11 mouse cellular contexts compared by ENCODE assay signal in the genomic region with DNA sequence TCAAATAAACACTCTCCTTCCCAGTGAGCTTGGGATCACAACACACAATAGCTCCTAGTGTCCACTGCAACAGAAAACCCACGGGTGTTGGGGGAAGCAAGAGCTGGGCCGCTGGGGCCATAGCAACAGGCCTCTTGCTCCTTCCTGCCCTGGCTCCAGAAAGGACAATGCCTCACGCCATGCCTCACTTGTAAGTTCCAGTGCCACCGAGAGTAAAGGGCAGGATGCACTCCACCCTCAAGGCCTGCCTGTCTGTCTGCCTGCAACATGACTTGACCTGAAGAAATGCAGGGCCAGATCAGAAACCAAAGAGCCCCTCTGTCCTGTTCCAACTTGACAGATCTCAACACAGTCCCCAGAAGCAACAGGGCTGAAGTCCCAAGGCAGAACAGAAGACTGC. TPM values are rescaled to one million over a fixed set of nuclear protein-coding genes. Genes with fewer than 3 reads are reported as not detected.
DNase-seq lines count a peak whose midpoint lies in the region; ATAC-seq and TF ChIP-seq lines count a peak whose summit lies in the region.
"Had no signal": no experiment of that assay in that cellular context is flagged by ENCODE, and none has a peak within 500 bp of the region (broad histone marks: within the 10 kb centered on the region; RNA-seq: fewer than 3 reads in every experiment).

No protein-coding gene starts in this region.

- DNase-seq in lung, postnatal 0 days (ENCODE audit: low spot score): peak; percentile 25
- no peak for DNase-seq in lung, postnatal 36 days
- no peak for DNase-seq in thymus, adult 18-20 months
- no peak for DNase-seq in lung, postnatal 14 days
- DNase-seq: cerebellum, adult 11 months had no signal

- no peak overlapping the region for H3K4me3 ChIP-seq in forebrain, embryonic 13.5 days
- H3K4me3 ChIP-seq in forebrain, embryonic 16.5 days (replicated peaks; ENCODE audit: low read length): no peak overlapping the region
- no peak overlapping the region for H3K4me3 ChIP-seq in lung, postnatal 0 days (ENCODE audit: low read depth, low read length)
- no peak overlapping the region for H3K4me3 ChIP-seq in hindbrain, embryonic 15.5 days
- H3K4me3 ChIP-seq in midbrain, embryonic 12.5 days: no peak overlapping the region
- H3K4me3 ChIP-seq: embryonic facial prominence, embryonic 12.5 days; megakaryocyte, embryonic 14.5 days had no signal

- no peak overlapping the region for H3K4me2 ChIP-seq in forebrain, embryonic 13.5 days
- H3K4me2 ChIP-seq in forebrain, embryonic 16.5 days (ENCODE audit: low read length): no peak overlapping the region
- H3K4me2 ChIP-seq in lung, postnatal 0 days (replicated peaks; ENCODE audit: low read depth, low read length): no peak overlapping the region
- H3K4me2 ChIP-seq in hindbrain, embryonic 15.5 days: no peak overlapping the region
- H3K4me2 ChIP-seq in midbrain, embryonic 12.5 days (replicated peaks): no peak overlapping the region
- H3K4me2 ChIP-seq: embryonic facial prominence, embryonic 12.5 days had no signal

- H3K27me3 ChIP-seq in forebrain, embryonic 13.5 days: no peaks in the 10 kb centered on the region
- H3K27me3 ChIP-seq in forebrain, embryonic 16.5 days (replicated peaks; ENCODE audit: control insufficient read depth, insufficient read depth, low read length): no peaks in the 10 kb centered on the region
- no peaks in the 10 kb centered on the region for H3K27me3 ChIP-seq in lung, postnatal 0 days (replicated peaks; ENCODE audit: insufficient read depth, low read length)
- H3K27me3 ChIP-seq in hindbrain, embryonic 15.5 days: no peaks in the 10 kb centered on the region
- peaks cover 51% of the 10 kb centered on the region for H3K27me3 ChIP-seq in midbrain, embryonic 12.5 days
- H3K27me3 ChIP-seq: embryonic facial prominence, embryonic 12.5 days had no signal

- 59% methylated on average over 4 of the region's 4 CpGs for WGBS in forebrain, embryonic 13.5 days
- 62% methylated on average over 4 of the region's 4 CpGs for WGBS in forebrain, embryonic 16.5 days
- WGBS in lung, postnatal 0 days: 59% methylated on average over 4 of the region's 4 CpGs
- 32% methylated on average over 4 of the region's 4 CpGs for WGBS in hindbrain, embryonic 15.5 days
- WGBS in midbrain, embryonic 12.5 days: 42% methylated on average over 4 of the region's 4 CpGs

- H3K9me3 ChIP-seq in forebrain, embryonic 13.5 days (replicated peaks): no peaks in the 10 kb centered on the region
- H3K9me3 ChIP-seq in forebrain, embryonic 16.5 days (ENCODE audit: control insufficient read depth, low read length): no peaks in the 10 kb centered on the region
- H3K9me3 ChIP-seq in lung, postnatal 0 days (ENCODE audit: low read length): no peaks in the 10 kb centered on the region
- no peaks in the 10 kb centered on the region for H3K9me3 ChIP-seq in hindbrain, embryonic 15.5 days
- H3K9me3 ChIP-seq in midbrain, embryonic 12.5 days: no peaks in the 10 kb centered on the region
- H3K9me3 ChIP-seq: embryonic facial prominence, embryonic 12.5 days; megakaryocyte, embryonic 14.5 days had no signal

- TF ChIP-seq EP300 in lung, postnatal 0 days (IDR thresholded peaks at IDR 0.05): no peak

- H3K27ac ChIP-seq in forebrain, embryonic 13.5 days: no peak overlapping the region
- no peak overlapping the region for H3K27ac ChIP-seq in forebrain, embryonic 16.5 days (ENCODE audit: low read length)
- no peak overlapping the region for H3K27ac ChIP-seq in lung, postnatal 0 days (ENCODE audit: low read length)
- H3K27ac ChIP-seq in hindbrain, embryonic 15.5 days (replicated peaks): peak overlapping the region; percentile 47; the same call in 1 of the 2 replicates
- peak overlapping the region; percentile 55 for H3K27ac ChIP-seq in midbrain, embryonic 12.5 days (replicated peaks)
- H3K27ac ChIP-seq: embryonic facial prominence, embryonic 12.5 days had no signal

- H3K4me1 ChIP-seq in forebrain, embryonic 13.5 days: peaks cover 38% of the 10 kb centered on the region
- H3K4me1 ChIP-seq in forebrain, embryonic 16.5 days (replicated peaks; ENCODE audit: control insufficient read depth, insufficient read depth, low read length): peaks cover 25% of the 10 kb centered on the region
- H3K4me1 ChIP-seq in lung, postnatal 0 days (ENCODE audit: insufficient read depth, low read depth, low read length): peaks cover 6% of the 10 kb centered on the region; the same call in 1 of the 2 replicates
- H3K4me1 ChIP-seq in hindbrain, embryonic 15.5 days (replicated peaks): peaks cover 32% of the 10 kb centered on the region
- H3K4me1 ChIP-seq in midbrain, embryonic 12.5 days: peaks cover 39% of the 10 kb centered on the region

- no peak for TF ChIP-seq CTCF in lung, postnatal 0 days (IDR thresholded peaks at IDR 0.05)

- peaks cover 23% of the 10 kb centered on the region for H3K36me3 ChIP-seq in forebrain, embryonic 13.5 days (ENCODE audit: poor library complexity, severe bottlenecking)
- no peaks in the 10 kb centered on the region for H3K36me3 ChIP-seq in forebrain, embryonic 16.5 days (ENCODE audit: control insufficient read depth, insufficient read depth)
- no peaks in the 10 kb centered on the region for H3K36me3 ChIP-seq in lung, postnatal 0 days (ENCODE audit: insufficient read depth, low read length)
- no peaks in the 10 kb centered on the region for H3K36me3 ChIP-seq in hindbrain, embryonic 15.5 days
- peaks cover 17% of the 10 kb centered on the region; the same call in 1 of the 2 replicates for H3K36me3 ChIP-seq in midbrain, embryonic 12.5 days
- H3K36me3 ChIP-seq: embryonic facial prominence, embryonic 12.5 days had no signal

- ATAC-seq in forebrain, embryonic 13.5 days: no peak
- ATAC-seq in forebrain, embryonic 16.5 days: no peak
- no peak for ATAC-seq in lung, postnatal 0 days
- ATAC-seq in hindbrain, embryonic 15.5 days (ENCODE audit: low FRiP score, low read depth): no peak
- ATAC-seq in midbrain, embryonic 12.5 days (ENCODE audit: low FRiP score, low read depth): no peak

- H3K9ac ChIP-seq in forebrain, embryonic 13.5 days: peak overlapping the region; percentile 43; the same call in 1 of the 2 replicates
- no peak overlapping the region for H3K9ac ChIP-seq in forebrain, embryonic 16.5 days (replicated peaks; ENCODE audit: low read depth, low read length)
- H3K9ac ChIP-seq in lung, postnatal 0 days (replicated peaks; ENCODE audit: low read depth): no peak overlapping the region
- no peak overlapping the region for H3K9ac ChIP-seq in hindbrain, embryonic 15.5 days
- H3K9ac ChIP-seq in midbrain, embryonic 12.5 days (replicated peaks): peak overlapping the region; percentile 11; the same call in 1 of the 2 replicates
- H3K9ac ChIP-seq: embryonic facial prominence, embryonic 12.5 days had no signal

RNA-seq across cellular contexts. Expression of gene Gpr68, which starts 48.8 kb away (rescaled TPM):
- polyA plus RNA-seq in forebrain, embryonic 13.5 days (2015; fragmentation: Nextera tagmentation; extraction: Ambion mirVana): 0.28 and 0.40 TPM in 2 replicates
- polyA plus RNA-seq in forebrain, embryonic 16.5 days (2015; fragmentation: Nextera tagmentation; extraction: Ambion mirVana): 0.87 and 1.7 TPM in 2 replicates
- polyA plus RNA-seq in lung, postnatal 0 days (2015; fragmentation: Nextera tagmentation; extraction: Ambion mirVana): 0.15 and 0.21 TPM in 2 replicates
- polyA plus RNA-seq in hindbrain, embryonic 15.5 days (2015; fragmentation: Nextera tagmentation; extraction: Ambion mirVana): 6.1 and 6.3 TPM in 2 replicates
- polyA plus RNA-seq in midbrain, embryonic 12.5 days (2016; fragmentation: Nextera tagmentation; extraction: Ambion mirVana): 0.35 and 0.60 TPM in 2 replicates

Comparison
In these comparisons a context has a peak if more than half of its experiments do, and no peak if none do; other contexts are left out.
1. H3K9ac ChIP-seq: peak in forebrain, embryonic 13.5 days (single experiment) and midbrain, embryonic 12.5 days (single experiment); none in forebrain, embryonic 16.5 days (single experiment), lung, postnatal 0 days (single experiment) and hindbrain, embryonic 15.5 days (single experiment).
2. H3K27ac ChIP-seq: peak in hindbrain, embryonic 15.5 days (single experiment) and midbrain, embryonic 12.5 days (single experiment); none in forebrain, embryonic 13.5 days (single experiment), forebrain, embryonic 16.5 days (single experiment) and lung, postnatal 0 days (single experiment).